In the genomic region with DNA sequence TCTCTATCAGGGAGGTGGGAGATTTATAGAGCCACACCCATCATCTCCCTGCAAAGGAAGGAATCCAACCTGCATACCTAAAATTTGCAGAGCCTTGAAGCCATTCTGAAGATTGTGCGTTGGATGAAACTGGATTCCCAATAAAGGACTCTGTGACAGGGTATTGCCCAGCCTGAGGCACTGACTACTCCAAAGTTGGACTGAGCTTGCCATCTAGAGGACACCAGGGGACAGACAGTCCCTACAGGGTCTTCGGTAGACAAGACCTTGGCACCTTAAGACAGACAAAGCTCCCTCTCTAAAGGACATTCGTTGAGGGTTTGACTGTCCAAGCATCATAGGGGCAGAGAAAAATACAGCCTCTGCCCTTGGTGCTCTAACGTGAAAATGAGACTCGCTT, we compare ENCODE assay signal across 8 mouse cellular contexts.
DNase-seq lines count a peak whose midpoint lies in the region; ATAC-seq and TF ChIP-seq lines count a peak whose summit lies in the region.

No protein-coding gene starts in this region.

- H3K36me3 ChIP-seq in E14TG2a.4 (ENCODE audit: insufficient read depth, low read length): no peaks in the 10 kb centered on the region
- H3K36me3 ChIP-seq in heart, embryonic 16.5 days (ENCODE audit: control insufficient read depth, insufficient read depth): no peaks in the 10 kb centered on the region

- WGBS in heart, embryonic 16.5 days: 43% methylated on average over 5 of the region's 5 CpGs

- no peak overlapping the region for H3K4me2 ChIP-seq in heart, embryonic 16.5 days (ENCODE audit: low read depth, low read length)

- H3K27me3 ChIP-seq in E14TG2a.4 (ENCODE audit: insufficient read depth, low read length): no peaks in the 10 kb centered on the region
- no peaks in the 10 kb centered on the region for H3K27me3 ChIP-seq in heart, embryonic 16.5 days (ENCODE audit: control insufficient read depth, insufficient read depth, low read length)

- no peak overlapping the region for H3K9ac ChIP-seq in heart, embryonic 16.5 days (ENCODE audit: low read length)

- no peak overlapping the region for H3K4me3 ChIP-seq in E14TG2a.4 (replicated peaks; ENCODE audit: low read length)
- no peak overlapping the region for H3K4me3 ChIP-seq in heart, embryonic 16.5 days (ENCODE audit: low read length)

- no peaks in the 10 kb centered on the region for H3K9me3 ChIP-seq in E14TG2a.4 (ENCODE audit: low read length)
- H3K9me3 ChIP-seq in heart, embryonic 16.5 days (replicated peaks; ENCODE audit: control insufficient read depth, low read length): no peaks in the 10 kb centered on the region

- peak; percentile 60 to 62 for DNase-seq in cerebellum, postnatal 14 days
- no peak for DNase-seq in cerebellum, adult 8-10 months
- DNase-seq in layer of hippocampus, adult 9-11 months: peak; percentile 60
- peak; percentile 30 to 63 for DNase-seq in lung, postnatal 4 days
- DNase-seq in right cerebral cortex, postnatal 4 days: peak; percentile 15

- no peak overlapping the region for H3K27ac ChIP-seq in heart, embryonic 16.5 days (ENCODE audit: low read length)

- peak; percentile 92 for ATAC-seq in common myeloid progenitor, adult 5-6 weeks (replicated peaks; ENCODE audit: low read depth, poor library complexity, severe bottlenecking)
- peak; percentile 82 for ATAC-seq in heart, embryonic 16.5 days (replicated peaks; ENCODE audit: extremely low read depth, insufficient read depth, low FRiP score)

- TF ChIP-seq CTCF in E14TG2a.4 (conservative IDR thresholded peaks at IDR 0.05; ENCODE audit: low read length): 0 out of 2 replicates have a peak, but pooled peaks have one; percentile 11

- no peaks in the 10 kb centered on the region for H3K4me1 ChIP-seq in E14TG2a.4 (replicated peaks; ENCODE audit: low read depth, low read length)
- H3K4me1 ChIP-seq in heart, embryonic 16.5 days (ENCODE audit: control insufficient read depth, insufficient read depth, low read length): no peaks in the 10 kb centered on the region
